Mouse (Mus musculus) bone marrow, adult 2 months (tissue): Measurements from ENCODE around the gene Gm5134. TPM values are rescaled to one million over a fixed set of nuclear protein-coding genes. Genes with fewer than 3 reads are reported as not detected.

Experiments
- H3K27ac ChIP-seq: fragments of 200-500 bp; 2 replicates; pipeline ENCODE4 v1.5.1; 2012; ENCODE audit warnings: low read depth, mild to moderate bottlenecking, control low read depth, inconsistent platforms, low read length; ENCODE audit not compliant: control insufficient read depth, poor library complexity, insufficient read depth
- H3K4me1 ChIP-seq: fragments of 200-500 bp; 2 replicates; pipeline ENCODE4 v1.6.1; 2011; ENCODE audit warnings: low read length; ENCODE audit not compliant: control insufficient read depth, insufficient read depth
- H3K4me3 ChIP-seq: fragments of 200-500 bp; replicated peaks from 2 replicates; pipeline ENCODE3; 2011; ENCODE audit warnings: mild to moderate bottlenecking, low read depth, low read length, control low read depth; ENCODE audit not compliant: control insufficient read depth
- CTCF ChIP-seq: fragments of 200-500 bp; IDR thresholded peaks from 2 replicates; pipeline ENCODE4 v1.5.1; 2011; ENCODE audit warnings: low read length, control low read depth; ENCODE audit not compliant: control insufficient read depth, insufficient read depth
- POLR2A ChIP-seq: fragments of 200-500 bp; IDR thresholded peaks from 2 replicates; pipeline ENCODE4 v1.6.1; 2011; ENCODE audit warnings: low read depth, mild to moderate bottlenecking, control low read depth, low read length, borderline replicate concordance; ENCODE audit not compliant: control insufficient read depth
- WGBS: fragments of 180-500 bp; shearing (Covaris S2); methylation state at CpG from one replicate; pipeline ENCODE4 v1.1.7; 2018; 5-methylcytosine and 5-hydroxymethylcytosine counted together
- polyA plus RNA-seq: library from polyadenylated mRNA; stranded (reverse); fragments of >200 nt; gene quantifications from 2 replicates; pipeline ENCODE4 v1.2.4, GENCODE M21; 2011; ENCODE audit warnings: low replicate concordance; ENCODE audit not compliant: missing spikeins, insufficient read depth, insufficient read length

The Gm5134 gene
- polyA plus RNA-seq, 1 experiment: not detected

- Histone ChIP-seq H3K4me3 (no peak within 1 kb of the TSS), H3K4me1 (peaks cover 4% of the 10 kb centered on the region), H3K27ac (no peak within 1 kb of the TSS)
- 42% methylated on average over 15 of the region's 15 CpGs for WGBS
- TF ChIP-seq POLR2A (no peak), CTCF (no peak)
Observed at GRCm38 (mm10) chr10:75942736-75943477, 11.4 kb upstream of the Gm5134 start, which contains the start of gene Vpreb3. Gene Vpreb3 (plus strand): TSS chr10:75943057.

- WGBS: 54% methylated on average over 11 of the region's 11 CpGs
- Histone ChIP-seq H3K4me1 (peaks cover 4% of the 10 kb centered on the region), H3K27ac (no peak overlapping the region), H3K4me3 (no peak overlapping the region)
- TF ChIP-seq CTCF (no peak), POLR2A (no peak)
Observed at GRCm38 (mm10) chr10:75944066-75944772, 10.1 kb upstream of the Gm5134 start.

GRCm38 (mm10) chr10:75945213-75945612 lies 9.1 kb upstream of the Gm5134 start:
- H3K4me1 ChIP-seq: peaks cover 4% of the 10 kb centered on the region
- TF ChIP-seq CTCF (no peak), POLR2A (no peak)
- WGBS: 87% methylated on average over 7 of the region's 7 CpGs
- no peak overlapping the region for H3K27ac ChIP-seq
- H3K4me3 ChIP-seq: no peak overlapping the region

GRCm38 (mm10) chr10:75945896-75946295 lies 8.4 kb upstream of the Gm5134 start:
- TF ChIP-seq POLR2A (no peak), CTCF (no peak)
- WGBS: 73% methylated on average over 7 of the region's 7 CpGs

GRCm38 (mm10) chr10:75948079-75948478 lies 6.2 kb upstream of the Gm5134 start:
- WGBS: 56% methylated on average over 5 of the region's 5 CpGs
- peak overlapping the region; percentile 74 for H3K27ac ChIP-seq
- peaks cover 4% of the 10 kb centered on the region for H3K4me1 ChIP-seq
- TF ChIP-seq CTCF: no peak
- 0 out of 2 replicates have a peak, but pooled peaks have one; percentile 15 for TF ChIP-seq POLR2A
- H3K4me3 ChIP-seq: peak overlapping the region; percentile 77

More at GRCm38 (mm10) chr10:75945896-75946295, 8.4 kb upstream of the Gm5134 start:
- H3K27ac ChIP-seq: no peak overlapping the region
- no peak overlapping the region for H3K4me3 ChIP-seq
- H3K4me1 ChIP-seq: peaks cover 2% of the 10 kb centered on the region

- H3K4me1 ChIP-seq: peaks cover 4% of the 10 kb centered on the region
- peak overlapping the region; percentile 55 for H3K4me3 ChIP-seq
- H3K27ac ChIP-seq: peak overlapping the region; percentile 72
- TF ChIP-seq POLR2A (no peak), CTCF (no peak)
- WGBS: 60% methylated on average over 22 of the region's 22 CpGs
Observed at GRCm38 (mm10) chr10:75949053-75950045, 5.0 kb upstream of the Gm5134 start.

GRCm38 (mm10) chr10:75950791-75951210 lies 3.5 kb upstream of the Gm5134 start:
- WGBS: 15% methylated on average over 23 of the region's 23 CpGs
- peak overlapping the region; percentile 53 for H3K4me3 ChIP-seq
- TF ChIP-seq POLR2A (peak; percentile 62; the same call in 1 of the 2 replicates), CTCF (no peak)
- H3K27ac ChIP-seq: peak overlapping the region; percentile 76
- H3K4me1 ChIP-seq: peaks cover 4% of the 10 kb centered on the region
